Mouse (Mus musculus): ENCODE data around the gene Fzd2.

Gene Fzd2

GRCm38 (mm10) chr11:102623876-102624789 lies 19.9 kb downstream of the Fzd2 start:
- DNase-seq: no peak

DNA sequence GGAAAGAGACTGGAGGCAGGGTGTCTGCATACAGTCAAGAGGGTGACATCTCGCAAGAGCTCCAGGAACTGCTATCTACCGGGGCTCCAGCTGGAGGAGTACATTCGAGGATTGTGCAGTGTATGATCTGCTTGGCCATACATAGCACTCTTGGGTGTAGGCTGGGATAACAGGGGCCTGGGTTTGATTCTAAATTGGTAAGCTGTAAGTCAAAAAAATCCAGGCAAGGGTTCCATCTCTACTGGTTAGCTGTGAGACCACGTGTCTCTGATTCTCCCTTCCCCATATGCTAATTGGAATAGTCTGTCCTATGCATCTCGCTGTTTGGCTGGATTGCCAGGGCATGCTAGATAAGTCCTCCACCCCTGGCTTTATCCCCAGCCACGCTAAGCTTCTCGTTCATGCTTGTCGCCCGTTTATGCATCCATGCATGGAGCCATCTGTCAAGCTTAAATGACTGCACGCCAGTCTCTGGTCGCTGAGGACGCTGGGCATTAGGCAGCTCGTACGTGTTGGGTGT lies 20.8 kb downstream of the Fzd2 start:
- no peak for DNase-seq

DNA sequence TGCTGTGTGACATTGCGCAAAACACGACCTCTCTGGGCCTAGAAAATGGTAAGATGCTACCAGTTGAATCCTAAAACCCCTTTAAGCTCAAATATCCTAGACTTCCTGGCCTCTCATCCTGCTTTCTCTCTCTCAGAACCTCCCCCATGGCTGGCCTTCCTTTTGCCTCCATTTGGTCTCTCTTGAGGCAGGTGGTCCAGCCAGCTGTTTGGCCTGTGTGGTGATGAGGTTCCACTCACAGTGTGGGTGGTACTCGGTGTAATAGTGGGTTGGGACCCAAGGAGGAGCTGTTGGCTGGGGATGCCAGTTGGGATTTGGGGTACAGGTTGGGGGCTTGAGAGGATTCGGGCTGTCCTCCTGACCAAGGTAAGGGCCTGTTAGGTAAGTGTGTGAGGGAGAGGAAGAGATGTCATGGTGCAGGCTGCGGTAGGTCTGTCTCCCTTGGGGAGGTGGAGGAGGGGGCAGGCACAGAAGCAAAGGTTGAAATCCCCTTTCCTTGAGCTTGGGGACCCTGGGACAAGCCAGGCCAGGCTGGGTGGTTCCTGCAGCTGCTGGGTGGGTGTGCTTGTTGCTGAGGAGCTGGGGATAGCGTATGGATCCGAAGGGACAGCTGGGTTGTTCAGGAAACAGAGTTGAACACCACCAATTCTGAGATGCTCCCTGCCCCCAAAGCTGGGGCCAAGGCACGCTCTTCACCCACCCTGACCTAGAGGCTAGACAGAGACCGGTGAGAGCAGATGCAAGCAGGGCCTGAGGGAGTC lies 23.2 kb downstream of the Fzd2 start:
- no peak for DNase-seq

GRCm38 (mm10) chr11:102628529-102628928 lies 24.3 kb downstream of the Fzd2 start:
- DNase-seq: no peak

GRCm38 (mm10) chr11:102629375-102629774 lies 25.2 kb downstream of the Fzd2 start:
- no peak for DNase-seq

DNA sequence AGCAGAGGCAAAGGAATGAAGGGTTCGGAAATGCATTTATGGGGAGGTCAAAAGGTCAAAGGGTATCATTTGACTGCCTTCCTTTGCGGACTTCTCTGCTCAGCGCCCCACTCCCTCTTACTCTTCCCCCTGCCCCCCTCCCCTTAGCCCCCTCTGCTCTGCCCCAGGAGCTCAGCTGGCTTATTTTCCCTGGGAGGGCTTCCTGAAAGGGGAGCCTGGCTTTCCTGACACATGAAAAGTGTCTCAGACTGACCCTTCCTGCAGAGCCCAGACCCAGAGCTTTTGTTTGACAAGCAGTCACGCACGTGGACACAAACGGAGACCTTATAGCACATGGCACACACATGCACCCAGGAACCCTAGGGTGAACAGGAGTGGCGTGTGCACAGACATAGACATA lies 26.5 kb downstream of the Fzd2 start:
- DNase-seq: no peak

GRCm38 (mm10) chr11:102631203-102631602 lies 27.0 kb downstream of the Fzd2 start:
- no peak for DNase-seq

GRCm38 (mm10) chr11:102632725-102633124 lies 28.5 kb downstream of the Fzd2 start:
- no peak for DNase-seq

GRCm38 (mm10) chr11:102633379-102633778 lies 29.2 kb downstream of the Fzd2 start:
- no peak for DNase-seq

DNA sequence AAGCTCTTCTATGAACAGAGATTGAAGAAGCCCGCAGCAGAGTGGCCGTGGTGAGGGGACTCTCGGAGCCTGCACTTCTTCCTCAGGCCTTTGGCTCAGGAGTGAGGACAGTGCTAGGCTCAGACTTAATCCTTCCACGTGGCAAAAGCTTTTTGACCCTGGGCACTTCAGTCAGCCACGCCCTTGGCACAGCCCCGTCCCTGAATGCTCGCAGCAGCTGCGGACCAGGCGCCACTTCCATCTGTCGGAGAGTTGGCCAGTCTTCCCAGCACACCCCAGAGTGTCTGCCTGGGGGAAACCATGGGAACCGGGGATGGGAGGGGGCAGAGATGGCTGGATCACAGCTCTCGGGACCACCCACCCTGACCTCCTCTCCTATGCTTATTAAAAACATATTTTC lies 32.7 kb downstream of the Fzd2 start:
- no peak for DNase-seq

DNA sequence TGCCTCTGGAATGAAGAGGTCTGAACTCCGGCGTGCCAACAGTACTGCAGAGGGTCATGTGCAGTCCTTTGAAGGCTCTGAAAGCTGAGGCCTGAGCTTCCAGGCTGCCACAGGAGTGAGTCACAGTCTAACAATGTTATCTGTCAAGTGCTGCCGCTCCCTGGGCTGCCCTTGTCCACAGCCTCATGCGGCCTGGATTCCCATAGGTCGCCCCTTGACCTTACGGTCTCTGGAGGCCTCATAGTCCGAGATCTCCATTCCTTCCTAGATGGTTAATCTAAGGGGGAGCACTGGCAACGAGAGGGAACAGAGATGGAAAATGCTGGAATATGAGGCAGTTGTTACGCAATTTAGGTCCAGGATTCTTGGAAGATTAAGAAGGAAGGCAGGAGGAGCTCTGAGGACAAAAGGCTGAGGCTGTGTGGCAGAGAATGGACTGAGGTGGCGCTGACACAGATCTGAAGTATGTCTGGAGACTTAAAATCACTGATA lies 39.7 kb downstream of the Fzd2 start:
- DNase-seq: no peak

- DNase-seq: no peak
These were observed 42.0 kb downstream of the Fzd2 start for GRCm38 (mm10) chr11:102646226-102646625.

- DNase-seq: no peak
These were observed 43.7 kb downstream of the Fzd2 start for GRCm38 (mm10) chr11:102647885-102648284.

DNA sequence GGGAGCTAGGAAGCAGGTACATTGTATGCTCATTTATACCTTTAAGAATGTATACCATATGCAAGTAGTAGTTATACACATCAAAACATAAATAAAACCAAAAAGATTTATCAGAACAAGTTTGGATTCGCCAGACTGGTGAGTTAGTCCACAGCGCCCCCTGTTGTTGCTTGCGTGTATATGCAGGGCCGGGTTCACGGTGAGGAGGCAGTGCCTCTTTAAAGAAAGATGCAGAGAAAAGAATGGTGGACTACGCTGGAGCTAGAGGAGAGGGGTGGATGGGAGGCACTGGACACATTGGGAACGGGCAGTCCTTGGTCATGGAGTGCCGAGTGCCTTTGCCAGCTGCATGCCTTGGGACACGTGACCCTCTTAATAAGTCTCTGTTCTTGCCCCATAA lies 47.2 kb downstream of the Fzd2 start:
- peak; percentile 67 for DNase-seq

- no peak for DNase-seq
These were observed 48.6 kb downstream of the Fzd2 start for GRCm38 (mm10) chr11:102652844-102653243.

- DNase-seq: no peak
These were observed 51.7 kb downstream of the Fzd2 start for GRCm38 (mm10) chr11:102655888-102656287.

GRCm38 (mm10) chr11:102656326-102656926 lies 52.2 kb downstream of the Fzd2 start:
- no peak for DNase-seq

DNA sequence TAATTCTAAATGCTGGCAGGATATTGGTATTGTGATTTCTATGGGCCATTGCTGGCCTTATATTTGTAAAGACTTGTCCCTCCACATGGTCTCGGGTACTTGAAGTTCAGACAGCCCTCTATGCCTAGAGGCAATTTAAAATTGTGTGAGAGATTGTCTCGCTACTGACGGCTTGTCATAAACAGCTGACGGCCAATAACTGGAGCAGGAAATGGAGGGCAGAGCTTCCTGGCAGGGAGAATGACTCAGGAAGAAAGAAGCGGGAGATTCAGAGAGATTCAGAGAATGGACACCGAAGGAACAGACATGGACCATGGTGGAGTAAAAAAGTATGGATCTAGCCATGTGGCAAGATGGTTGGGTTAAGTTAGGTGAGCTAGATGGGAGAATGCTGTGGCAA lies 52.7 kb downstream of the Fzd2 start:
- no peak for DNase-seq

Data from cerebellum, adult 8-10 months (tissue).